Mouse (Mus musculus): ENCODE measurements around the gene Parp3. TPM values are rescaled to one million over a fixed set of nuclear protein-coding genes. Genes with fewer than 3 reads are reported as not detected.

The Parp3 gene
- polyA plus RNA-seq, 1 experiment from 2014 or later: 21.5 TPM

GRCm38 (mm10) chr9:106452821-106453220 is 23.9 kb downstream of the Parp3 start:
- Histone ChIP-seq H3K27ac (ENCODE audit: low read length) (no peak overlapping the region), H3K4me3 (ENCODE audit: low read depth, low read length) (no peak overlapping the region), H3K9me3 (ENCODE audit: low read length) (no peaks in the 10 kb centered on the region), H3K36me3 (ENCODE audit: insufficient read depth, low read length) (no peaks in the 10 kb centered on the region), H3K27me3 (replicated peaks; ENCODE audit: insufficient read depth, low read length) (no peaks in the 10 kb centered on the region), H3K4me2 (replicated peaks; ENCODE audit: low read depth, low read length) (peak overlapping the region; percentile 79; the same call in 1 of the 2 replicates), H3K4me1 (ENCODE audit: insufficient read depth, low read depth, low read length) (peaks cover 12% of the 10 kb centered on the region; the same call in 1 of the 2 replicates), H3K9ac (replicated peaks; ENCODE audit: low read depth) (no peak overlapping the region; the same call in 1 of the 2 replicates)
- TF ChIP-seq EP300 (IDR thresholded peaks at IDR 0.05): no peak
- TF ChIP-seq CTCF (IDR thresholded peaks at IDR 0.05): no peak
- ATAC-seq: no peak
- DNase-seq (ENCODE audit: low spot score): no peak
- 3% methylated on average over 7 of the region's 7 CpGs for WGBS

GRCm38 (mm10) chr9:106452351-106452750 is 24.4 kb downstream of the Parp3 start:
- Histone ChIP-seq H3K27me3 (replicated peaks; ENCODE audit: insufficient read depth, low read length) (no peaks in the 10 kb centered on the region), H3K9me3 (ENCODE audit: low read length) (no peaks in the 10 kb centered on the region), H3K4me2 (replicated peaks; ENCODE audit: low read depth, low read length) (no peak overlapping the region), H3K4me3 (ENCODE audit: low read depth, low read length) (no peak overlapping the region), H3K9ac (replicated peaks; ENCODE audit: low read depth) (no peak overlapping the region), H3K27ac (ENCODE audit: low read length) (no peak overlapping the region), H3K4me1 (ENCODE audit: insufficient read depth, low read depth, low read length) (peaks cover 12% of the 10 kb centered on the region; the same call in 1 of the 2 replicates), H3K36me3 (ENCODE audit: insufficient read depth, low read length) (no peaks in the 10 kb centered on the region)
- WGBS: 45% methylated on average over 6 of the region's 6 CpGs
- ATAC-seq: no peak
- no peak for TF ChIP-seq CTCF (IDR thresholded peaks at IDR 0.05)
- TF ChIP-seq EP300 (IDR thresholded peaks at IDR 0.05): no peak
- DNase-seq (ENCODE audit: low spot score): no peak

GRCm38 (mm10) chr9:106451899-106452298 is 24.9 kb downstream of the Parp3 start:
- ATAC-seq (no peak), DNase-seq (ENCODE audit: low spot score) (no peak)
- no peak for TF ChIP-seq EP300 (IDR thresholded peaks at IDR 0.05)
- no peak for TF ChIP-seq CTCF (IDR thresholded peaks at IDR 0.05)
- Histone ChIP-seq H3K4me1 (ENCODE audit: insufficient read depth, low read depth, low read length) (peaks cover 12% of the 10 kb centered on the region; the same call in 1 of the 2 replicates), H3K27ac (ENCODE audit: low read length) (no peak overlapping the region), H3K9me3 (ENCODE audit: low read length) (no peaks in the 10 kb centered on the region), H3K4me2 (replicated peaks; ENCODE audit: low read depth, low read length) (no peak overlapping the region), H3K27me3 (replicated peaks; ENCODE audit: insufficient read depth, low read length) (no peaks in the 10 kb centered on the region), H3K4me3 (ENCODE audit: low read depth, low read length) (no peak overlapping the region), H3K36me3 (ENCODE audit: insufficient read depth, low read length) (no peaks in the 10 kb centered on the region), H3K9ac (replicated peaks; ENCODE audit: low read depth) (no peak overlapping the region)
- 62% methylated on average over 2 of the region's 2 CpGs for WGBS

GRCm38 (mm10) chr9:106451298-106451697 is 25.5 kb downstream of the Parp3 start:
- H3K27ac ChIP-seq (ENCODE audit: low read length): no peak overlapping the region
- no peaks in the 10 kb centered on the region for H3K27me3 ChIP-seq (replicated peaks; ENCODE audit: insufficient read depth, low read length)
- 65% methylated on average over 11 of the region's 11 CpGs for WGBS
- H3K4me2 ChIP-seq (replicated peaks; ENCODE audit: low read depth, low read length): no peak overlapping the region
- no peaks in the 10 kb centered on the region for H3K9me3 ChIP-seq (ENCODE audit: low read length)
- peaks cover 12% of the 10 kb centered on the region; the same call in 1 of the 2 replicates for H3K4me1 ChIP-seq (ENCODE audit: insufficient read depth, low read depth, low read length)
- DNase-seq (ENCODE audit: low spot score): no peak
- no peaks in the 10 kb centered on the region for H3K36me3 ChIP-seq (ENCODE audit: insufficient read depth, low read length)
- no peak overlapping the region for H3K4me3 ChIP-seq (ENCODE audit: low read depth, low read length)
- no peak overlapping the region for H3K9ac ChIP-seq (replicated peaks; ENCODE audit: low read depth)
- no peak for ATAC-seq
- TF ChIP-seq EP300 (IDR thresholded peaks at IDR 0.05) (no peak), CTCF (IDR thresholded peaks at IDR 0.05) (no peak)

- no peaks in the 10 kb centered on the region for H3K27me3 ChIP-seq (replicated peaks; ENCODE audit: insufficient read depth, low read length)
- no peaks in the 10 kb centered on the region for H3K36me3 ChIP-seq (ENCODE audit: insufficient read depth, low read length)
- 12% methylated on average over 9 of the region's 9 CpGs for WGBS
- DNase-seq (ENCODE audit: low spot score): peak; percentile 49
- no peak overlapping the region for H3K9ac ChIP-seq (replicated peaks; ENCODE audit: low read depth)
- no peak for TF ChIP-seq CTCF (IDR thresholded peaks at IDR 0.05)
- H3K27ac ChIP-seq (ENCODE audit: low read length): no peak overlapping the region
- H3K4me3 ChIP-seq (ENCODE audit: low read depth, low read length): no peak overlapping the region
- no peak overlapping the region for H3K4me2 ChIP-seq (replicated peaks; ENCODE audit: low read depth, low read length)
- peaks cover 12% of the 10 kb centered on the region; the same call in 1 of the 2 replicates for H3K4me1 ChIP-seq (ENCODE audit: insufficient read depth, low read depth, low read length)
- no peaks in the 10 kb centered on the region for H3K9me3 ChIP-seq (ENCODE audit: low read length)
- no peak for ATAC-seq
Observed at GRCm38 (mm10) chr9:106450661-106451060, 26.1 kb downstream of the Parp3 start.

GRCm38 (mm10) chr9:106449947-106450346 is 26.8 kb downstream of the Parp3 start:
- Histone ChIP-seq H3K4me1 (ENCODE audit: insufficient read depth, low read depth, low read length) (peaks cover 10% of the 10 kb centered on the region; the same call in 1 of the 2 replicates), H3K36me3 (ENCODE audit: insufficient read depth, low read length) (no peaks in the 10 kb centered on the region), H3K27me3 (replicated peaks; ENCODE audit: insufficient read depth, low read length) (no peaks in the 10 kb centered on the region), H3K9ac (replicated peaks; ENCODE audit: low read depth) (no peak overlapping the region), H3K4me2 (replicated peaks; ENCODE audit: low read depth, low read length) (no peak overlapping the region), H3K4me3 (ENCODE audit: low read depth, low read length) (no peak overlapping the region), H3K27ac (ENCODE audit: low read length) (no peak overlapping the region), H3K9me3 (ENCODE audit: low read length) (no peaks in the 10 kb centered on the region)
- WGBS: 84% methylated on average over 8 of the region's 8 CpGs
- DNase-seq (ENCODE audit: low spot score): no peak
- ATAC-seq: no peak
- no peak for TF ChIP-seq EP300 (IDR thresholded peaks at IDR 0.05)
- TF ChIP-seq CTCF (IDR thresholded peaks at IDR 0.05): no peak

Measured in lung, postnatal 0 days (tissue).